Mouse (Mus musculus) kidney, postnatal 25 days (tissue): ENCODE results near the gene D930048N14Rik.

Source experiments
- DNase-seq, 2 experiments: peaks; one replicate each; pipeline ENCODE4 v3.0.0; 2021; ENCODE audit warnings: mixed read lengths in 2 of 2

Gene D930048N14Rik

GRCm38 (mm10) chr11:51707080-51707479, 56.3 kb downstream of the D930048N14Rik start:
- DNase-seq, result no peak
